Comparison of ENCODE assay signal across 17 mouse cellular contexts in genomic region chr7:46144061-46144460, GRCm38 (mm10). TPM values are rescaled to one million over a fixed set of nuclear protein-coding genes. Genes with fewer than 3 reads are reported as not detected.
A peak's percentile ranks its signal among the peaks of the same experiment; 100 is the strongest.
DNase-seq lines count a peak whose midpoint lies in the region; ATAC-seq and TF ChIP-seq lines count a peak whose summit lies in the region.
"Had no signal": no experiment of that assay in that cellular context is flagged by ENCODE, and none has a peak within 500 bp of the region (broad histone marks: within the 10 kb centered on the region; RNA-seq: fewer than 3 reads in every experiment).

No protein-coding gene starts in this region.

- no peak overlapping the region for H3K4me2 ChIP-seq in forebrain, embryonic 15.5 days (replicated peaks)
- H3K4me2 ChIP-seq in hindbrain, embryonic 11.5 days (replicated peaks; ENCODE audit: low read depth, low read length), result no peak overlapping the region
- no peak overlapping the region for H3K4me2 ChIP-seq in limb, embryonic 12.5 days
- no peak overlapping the region for H3K4me2 ChIP-seq in intestine, embryonic 15.5 days (replicated peaks)
- H3K4me2 ChIP-seq: embryonic facial prominence, embryonic 13.5 days; liver, embryonic 12.5 days; lung, embryonic 14.5 days had no signal

- no peak for TF ChIP-seq CTCF in cerebellum, adult 2 months (IDR thresholded peaks at IDR 0.05; ENCODE audit: borderline replicate concordance, insufficient read depth, low read depth, low read length)

- ATAC-seq in forebrain, embryonic 15.5 days (replicated peaks), result no peak
- no peak for ATAC-seq in hindbrain, embryonic 11.5 days (ENCODE audit: low FRiP score)
- ATAC-seq in limb, embryonic 12.5 days (ENCODE audit: insufficient number of reproducible peaks, insufficient read depth, low FRiP score, low TSS enrichment, low read depth), result no peak
- no peak for ATAC-seq in intestine, embryonic 15.5 days
- ATAC-seq: inflammation-experienced regulatory T-cells, adult 6 months; liver, embryonic 12.5 days had no signal

- H3K36me3 ChIP-seq in forebrain, embryonic 15.5 days, result no peaks in the 10 kb centered on the region
- H3K36me3 ChIP-seq in forebrain, embryonic 10.5 days (replicated peaks), result no peaks in the 10 kb centered on the region
- H3K36me3 ChIP-seq in hindbrain, embryonic 11.5 days (ENCODE audit: control insufficient read depth, insufficient read depth, low read length), result no peaks in the 10 kb centered on the region
- H3K36me3 ChIP-seq in limb, embryonic 12.5 days, result no peaks in the 10 kb centered on the region
- no peaks in the 10 kb centered on the region for H3K36me3 ChIP-seq in intestine, embryonic 15.5 days
- H3K36me3 ChIP-seq: embryonic facial prominence, embryonic 13.5 days; liver, embryonic 12.5 days had no signal

- H3K9ac ChIP-seq in forebrain, embryonic 15.5 days (replicated peaks), result no peak overlapping the region
- H3K9ac ChIP-seq in hindbrain, embryonic 11.5 days (ENCODE audit: low read depth, low read length), result no peak overlapping the region
- 0 out of 2 replicates have a peak overlapping the region, but pooled peaks have one; percentile 27 for H3K9ac ChIP-seq in limb, embryonic 12.5 days (replicated peaks)
- no peak overlapping the region for H3K9ac ChIP-seq in intestine, embryonic 15.5 days
- H3K9ac ChIP-seq: embryonic facial prominence, embryonic 13.5 days; liver, embryonic 12.5 days; lung, embryonic 14.5 days had no signal

- DNase-seq in forebrain, embryonic 10.5 days (ENCODE audit: extremely low spot score, low spot score), result no peak
- peak; percentile 48 to 61 for DNase-seq in cerebellum, adult 2 months
- DNase-seq in hindbrain, embryonic 11.5 days (ENCODE audit: low spot score), result no peak
- no peak for DNase-seq in right cerebral cortex, postnatal 4 days
- DNase-seq in lung, postnatal 25 days (ENCODE audit: low spot score), result no peak
- DNase-seq: adrenal gland, adult 8-10 months; gastrocnemius, postnatal 14 days; left cerebral cortex, postnatal 4 days; lung, embryonic 14.5 days; thymus, postnatal 36 days had no signal

- H3K27ac ChIP-seq in forebrain, embryonic 15.5 days (replicated peaks), result peak overlapping the region; percentile 37
- H3K27ac ChIP-seq in forebrain, embryonic 10.5 days, result no peak overlapping the region
- H3K27ac ChIP-seq in cerebellum, adult 2 months (ENCODE audit: insufficient read depth, low read length), result peak overlapping the region; percentile 84
- H3K27ac ChIP-seq in hindbrain, embryonic 11.5 days (ENCODE audit: low read depth, low read length), result 0 out of 2 replicates have a peak overlapping the region, but pooled peaks have one; percentile 10
- H3K27ac ChIP-seq in limb, embryonic 12.5 days, result no peak overlapping the region
- H3K27ac ChIP-seq in intestine, embryonic 15.5 days, result no peak overlapping the region
- H3K27ac ChIP-seq: embryonic facial prominence, embryonic 13.5 days; liver, embryonic 12.5 days; macrophage had no signal

- TF ChIP-seq POLR2A in cerebellum, adult 2 months (IDR thresholded peaks at IDR 0.05; ENCODE audit: borderline replicate concordance, insufficient read depth, low read length), result no peak

- WGBS in forebrain, embryonic 15.5 days, result 84% methylated on average over 8 of the region's 8 CpGs
- 87% methylated on average over 8 of the region's 8 CpGs for WGBS in forebrain, embryonic 10.5 days
- 19% methylated on average over 8 of the region's 8 CpGs for WGBS in cerebellum, adult 2 months
- 76% methylated on average over 8 of the region's 8 CpGs for whole genome bisulfite sequencing in hindbrain, embryonic 11.5 days
- 75% methylated on average over 8 of the region's 8 CpGs for WGBS in limb, embryonic 12.5 days
- 70% methylated on average over 8 of the region's 8 CpGs for WGBS in intestine, embryonic 15.5 days

- peaks cover 13% of the 10 kb centered on the region for H3K4me1 ChIP-seq in forebrain, embryonic 15.5 days
- H3K4me1 ChIP-seq in forebrain, embryonic 10.5 days, result no peaks in the 10 kb centered on the region
- peaks cover 15% of the 10 kb centered on the region for H3K4me1 ChIP-seq in cerebellum, adult 2 months (ENCODE audit: control insufficient read depth, insufficient read depth, low read length)
- no peaks in the 10 kb centered on the region for H3K4me1 ChIP-seq in hindbrain, embryonic 11.5 days (replicated peaks; ENCODE audit: control insufficient read depth, insufficient read depth, low read length)
- no peaks in the 10 kb centered on the region; the same call in 1 of the 2 replicates for H3K4me1 ChIP-seq in limb, embryonic 12.5 days (replicated peaks)
- H3K4me1 ChIP-seq in intestine, embryonic 15.5 days (replicated peaks), result no peaks in the 10 kb centered on the region
- H3K4me1 ChIP-seq: embryonic facial prominence, embryonic 13.5 days; liver, embryonic 12.5 days had no signal

- H3K9me3 ChIP-seq in forebrain, embryonic 15.5 days, result no peaks in the 10 kb centered on the region
- no peaks in the 10 kb centered on the region for H3K9me3 ChIP-seq in forebrain, embryonic 10.5 days
- no peaks in the 10 kb centered on the region for H3K9me3 ChIP-seq in hindbrain, embryonic 11.5 days (ENCODE audit: control insufficient read depth, low read length)
- no peaks in the 10 kb centered on the region for H3K9me3 ChIP-seq in limb, embryonic 12.5 days
- H3K9me3 ChIP-seq in intestine, embryonic 15.5 days, result no peaks in the 10 kb centered on the region
- H3K9me3 ChIP-seq: embryonic facial prominence, embryonic 13.5 days; liver, embryonic 12.5 days had no signal

- no peak overlapping the region for H3K4me3 ChIP-seq in forebrain, embryonic 15.5 days
- H3K4me3 ChIP-seq in forebrain, embryonic 10.5 days, result no peak overlapping the region
- H3K4me3 ChIP-seq in cerebellum, adult 2 months (replicated peaks; ENCODE audit: insufficient read depth, low read depth, low read length), result no peak overlapping the region
- H3K4me3 ChIP-seq in hindbrain, embryonic 11.5 days (ENCODE audit: low read depth, low read length), result no peak overlapping the region
- H3K4me3 ChIP-seq in limb, embryonic 12.5 days (replicated peaks), result no peak overlapping the region
- no peak overlapping the region for H3K4me3 ChIP-seq in intestine, embryonic 15.5 days (replicated peaks)
- H3K4me3 ChIP-seq: embryonic facial prominence, embryonic 13.5 days; liver, embryonic 12.5 days had no signal

- H3K27me3 ChIP-seq in forebrain, embryonic 15.5 days, result no peaks in the 10 kb centered on the region
- H3K27me3 ChIP-seq in forebrain, embryonic 10.5 days (ENCODE audit: poor library complexity, severe bottlenecking), result no peaks in the 10 kb centered on the region
- no peaks in the 10 kb centered on the region for H3K27me3 ChIP-seq in cerebellum, adult 2 months (ENCODE audit: control insufficient read depth, insufficient read depth, low read length)
- H3K27me3 ChIP-seq in hindbrain, embryonic 11.5 days (ENCODE audit: control insufficient read depth, insufficient read depth, low read length), result no peaks in the 10 kb centered on the region
- no peaks in the 10 kb centered on the region for H3K27me3 ChIP-seq in limb, embryonic 12.5 days
- no peaks in the 10 kb centered on the region for H3K27me3 ChIP-seq in intestine, embryonic 15.5 days (replicated peaks)
- H3K27me3 ChIP-seq: embryonic facial prominence, embryonic 13.5 days; liver, embryonic 12.5 days had no signal

RNA-seq across cellular contexts. Expression of gene Abcc8, which starts 35.8 kb away (rescaled TPM):
- polyA plus RNA-seq in forebrain, embryonic 15.5 days (2015; fragmentation: Nextera tagmentation; extraction: Ambion mirVana), result 30.1 and 31.8 TPM in 2 replicates
- 1.5 TPM in 2 replicates for polyA plus RNA-seq in forebrain, embryonic 10.5 days (2016; fragmentation: Nextera tagmentation; extraction: Ambion mirVana)
- 57.1 and 64.5 TPM in 2 replicates for polyA plus RNA-seq in cerebellum, adult 2 months (2012; rRNA removed)
- polyA plus RNA-seq in hindbrain, embryonic 11.5 days (2014; fragmentation: Nextera tagmentation; extraction: Ambion mirVana), result 1.4 and 1.8 TPM in 2 replicates
- polyA plus RNA-seq in limb, embryonic 12.5 days (2016; fragmentation: Nextera tagmentation; extraction: Ambion mirVana), result 0.70 and 1.4 TPM in 2 replicates
- polyA plus RNA-seq in intestine, embryonic 15.5 days (2015; fragmentation: Nextera tagmentation; extraction: Ambion mirVana), result 7.6 and 8.1 TPM in 2 replicates
- polyA plus RNA-seq: inflammation-experienced regulatory T-cells, adult 6 months; macrophage had no signal

RNA-seq across cellular contexts. Expression of gene Kcnj11, which starts 43.5 kb away (rescaled TPM):
- polyA plus RNA-seq in forebrain, embryonic 15.5 days (2015; fragmentation: Nextera tagmentation; extraction: Ambion mirVana), result 4.8 and 5.2 TPM in 2 replicates
- polyA plus RNA-seq in forebrain, embryonic 10.5 days (2016; fragmentation: Nextera tagmentation; extraction: Ambion mirVana), result 0.12 and 0.54 TPM in 2 replicates
- 42.8 and 47.5 TPM in 2 replicates for polyA plus RNA-seq in cerebellum, adult 2 months (2012; rRNA removed)
- 0.25 and 0.49 TPM in 2 replicates for polyA plus RNA-seq in hindbrain, embryonic 11.5 days (2014; fragmentation: Nextera tagmentation; extraction: Ambion mirVana)
- 0.09 and 0.30 TPM in 2 replicates for polyA plus RNA-seq in limb, embryonic 12.5 days (2016; fragmentation: Nextera tagmentation; extraction: Ambion mirVana)
- 0.77 and 0.91 TPM in 2 replicates for polyA plus RNA-seq in intestine, embryonic 15.5 days (2015; fragmentation: Nextera tagmentation; extraction: Ambion mirVana)
- polyA plus RNA-seq: inflammation-experienced regulatory T-cells, adult 6 months; liver, embryonic 12.5 days; lung, embryonic 14.5 days; macrophage had no signal

Comparison
In these comparisons a context has a peak if more than half of its experiments do, and no peak if none do; other contexts are left out.
1. H3K27ac ChIP-seq: peak in forebrain, embryonic 15.5 days (single experiment), cerebellum, adult 2 months (single experiment) and hindbrain, embryonic 11.5 days (single experiment); none in forebrain, embryonic 10.5 days (single experiment), limb, embryonic 12.5 days (single experiment) and intestine, embryonic 15.5 days (single experiment).
2. DNase-seq: peak in cerebellum, adult 2 months (2 of 2); none in forebrain, embryonic 10.5 days (single experiment), hindbrain, embryonic 11.5 days (single experiment), right cerebral cortex, postnatal 4 days (single experiment) and lung, postnatal 25 days (single experiment).